Mouse (Mus musculus): ENCODE measurements around the gene Blvrb.

Blvrb gene

DNA sequence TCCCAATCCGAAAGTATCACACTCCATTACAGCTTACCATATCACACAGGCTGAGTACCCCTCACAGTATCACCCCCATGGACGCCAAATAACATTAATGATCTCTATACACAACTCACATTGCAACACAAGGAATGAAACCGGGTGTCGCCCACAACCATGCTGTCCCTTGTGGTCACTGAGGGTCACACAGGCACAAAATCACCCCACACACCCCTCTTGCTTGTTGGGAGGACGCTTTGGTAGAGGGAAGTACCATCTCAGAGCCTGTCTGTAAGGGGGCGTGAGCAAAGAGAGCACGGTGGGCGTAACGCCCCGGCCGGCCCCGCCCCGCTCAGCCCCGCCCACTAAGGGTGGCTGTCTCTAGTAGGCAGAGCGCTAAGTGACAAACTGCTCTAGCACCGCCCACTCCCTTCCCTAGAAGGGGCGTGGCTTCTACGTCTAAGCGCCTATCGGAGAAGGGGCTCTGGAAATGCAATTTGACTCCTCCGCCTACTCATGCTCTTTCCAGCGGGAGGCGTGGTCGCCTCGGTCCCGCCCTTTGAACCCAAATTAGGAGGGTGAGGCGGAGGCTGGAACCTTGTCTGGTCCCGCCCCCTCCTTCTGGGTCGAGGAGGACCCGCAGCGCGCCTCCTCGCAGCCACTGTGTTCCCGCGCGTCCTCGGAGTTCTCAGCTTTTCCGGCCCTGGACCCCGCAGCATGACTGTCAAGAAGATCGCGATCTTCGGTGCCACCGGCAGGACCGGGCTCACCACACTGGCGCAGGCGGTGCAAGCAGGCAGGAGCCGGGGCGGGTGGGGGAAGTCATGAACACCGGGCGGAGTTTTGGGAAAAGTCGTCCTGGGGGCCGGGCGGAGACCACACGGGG is at the start of gene Blvrb, which contains the start of gene Sptbn4:
TSS of gene Blvrb (plus strand) at position 560 of the 868 bp plus-strand sequence.
TSS of gene Sptbn4 (minus strand) at position 268 of the 868 bp plus-strand sequence.
- DNase-seq (ENCODE audit: low spot score in 2 of 2), result peak; percentile 98 to 100

GRCm38 (mm10) chr7:27400545-27400944 is 47.2 kb upstream of the Blvrb start:
- no peak for DNase-seq (ENCODE audit: low spot score in 2 of 2)

DNA sequence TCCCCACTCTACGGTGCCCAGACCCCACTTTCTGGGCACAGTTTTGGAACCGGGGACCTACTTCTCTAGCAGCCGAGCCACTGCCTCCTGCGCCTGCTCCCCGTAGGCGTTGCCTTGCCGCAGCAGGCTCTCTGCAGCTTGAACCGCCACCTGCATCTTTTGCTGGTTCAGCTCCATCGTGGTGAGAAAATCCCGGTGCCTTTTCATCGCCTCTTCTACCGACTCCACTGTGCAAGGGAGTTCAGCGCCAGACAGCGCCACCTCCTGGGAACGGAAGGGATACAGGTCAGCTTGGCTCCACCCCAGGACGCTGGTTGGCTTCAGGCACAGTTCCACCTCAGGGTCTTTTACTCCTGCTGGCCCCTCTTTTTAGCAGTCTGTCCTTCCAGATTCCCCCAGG is 45.1 kb upstream of the Blvrb start:
- DNase-seq (ENCODE audit: low spot score in 2 of 2), result peak; percentile 53 to 82

DNA sequence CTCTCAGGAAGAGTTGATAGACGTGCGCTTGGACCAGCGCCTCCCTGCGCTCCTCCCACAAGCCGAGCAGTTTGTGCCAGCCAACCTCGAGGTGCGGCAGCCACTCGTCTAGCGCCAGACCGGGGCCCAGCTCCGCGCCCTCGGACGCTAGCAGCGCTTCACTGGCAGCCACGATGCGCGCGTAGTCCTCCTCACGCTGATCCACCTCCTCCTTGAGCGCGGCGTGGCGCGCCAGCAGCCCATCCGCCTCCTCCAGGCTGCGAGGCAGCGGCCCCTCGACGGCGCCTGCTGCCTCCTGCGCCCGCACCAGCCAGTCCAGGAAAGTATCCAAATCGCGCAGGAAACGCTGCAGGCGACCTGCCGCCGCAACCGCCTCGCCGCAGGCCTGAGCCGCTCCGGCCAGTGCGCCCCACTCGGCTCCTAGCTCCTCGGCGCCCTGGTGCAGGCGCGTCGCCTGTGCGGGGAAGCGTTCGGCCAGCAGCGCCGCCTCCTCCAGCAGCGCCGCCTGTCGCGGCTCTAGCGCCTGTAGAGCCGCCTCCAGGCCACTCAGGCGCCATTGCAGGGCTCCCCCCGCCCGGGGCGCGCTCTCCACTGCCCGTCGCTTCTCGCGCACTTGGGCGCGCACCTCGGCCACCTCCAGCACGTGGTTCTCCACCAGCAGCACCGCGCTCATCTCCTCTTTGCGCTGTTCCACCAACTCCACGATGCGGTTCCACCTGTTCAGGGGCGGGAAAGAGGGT is 43.4 kb upstream of the Blvrb start:
- DNase-seq (ENCODE audit: low spot score in 2 of 2), result no peak

GRCm38 (mm10) chr7:27406481-27406880 is 41.3 kb upstream of the Blvrb start:
- no peak for DNase-seq (ENCODE audit: low spot score in 2 of 2)

DNA sequence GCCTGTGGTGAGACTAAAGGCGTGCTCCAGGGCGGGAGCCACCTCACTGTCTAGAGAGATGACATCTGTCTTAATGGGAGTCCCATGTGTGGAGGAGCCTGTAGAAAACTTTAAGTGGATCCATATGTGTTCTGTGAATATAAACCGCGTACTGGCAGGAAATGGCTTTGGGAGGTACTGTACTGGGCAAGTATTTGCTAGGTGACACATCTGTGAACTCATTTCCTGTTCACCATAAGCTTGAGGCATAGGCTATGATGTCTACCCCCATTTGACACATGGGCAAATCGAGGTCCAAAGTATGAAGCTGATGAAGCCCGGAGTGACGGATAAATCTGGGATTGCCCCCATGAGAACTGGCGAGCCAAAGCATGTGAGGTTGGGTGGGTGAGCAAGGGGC is 40.0 kb upstream of the Blvrb start:
- no peak for DNase-seq (ENCODE audit: low spot score in 2 of 2)

DNA sequence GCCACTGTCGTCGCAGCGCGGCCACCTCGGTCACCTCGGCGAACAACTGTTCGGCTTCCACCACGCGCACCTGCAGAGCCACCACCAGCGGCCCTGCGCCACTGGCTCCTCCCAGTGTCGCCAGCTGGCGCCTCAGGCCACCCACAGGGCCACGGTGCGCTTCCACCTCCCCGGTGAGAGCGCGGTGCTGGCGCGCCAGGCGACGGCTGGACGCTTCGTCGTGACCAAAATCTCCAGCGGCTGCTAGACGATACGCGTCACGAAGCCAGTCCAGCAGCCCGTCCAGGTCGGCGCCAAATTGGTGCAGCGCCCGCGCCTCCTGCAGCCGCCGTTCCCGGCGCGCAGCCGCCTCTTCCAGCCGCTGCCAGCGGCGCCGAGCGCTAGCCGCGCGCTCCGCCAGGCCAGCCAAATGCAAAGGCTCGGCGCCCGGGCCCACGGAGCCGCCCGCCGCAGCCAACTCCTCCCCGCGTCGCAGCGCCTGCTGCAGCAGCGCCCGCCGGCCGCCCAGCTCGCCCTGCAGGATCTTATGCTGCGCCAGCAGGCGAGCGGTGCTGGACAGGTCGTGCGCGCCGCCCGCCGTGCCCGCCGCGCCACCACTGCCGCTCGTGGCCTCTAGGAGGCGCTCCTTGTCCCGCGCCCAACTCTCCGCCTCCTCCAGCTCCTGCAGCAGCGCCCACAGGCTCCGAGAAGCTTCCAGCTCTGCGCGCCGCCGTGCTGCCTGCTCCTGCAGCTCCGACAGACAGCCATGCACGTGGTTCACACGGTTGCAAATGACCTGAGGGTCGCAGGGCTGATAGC is 39.2 kb upstream of the Blvrb start:
- peak; percentile 66 to 88 for DNase-seq (ENCODE audit: low spot score in 2 of 2)

- no peak for DNase-seq (ENCODE audit: low spot score in 2 of 2)
Observed at GRCm38 (mm10) chr7:27417151-27417550, 30.6 kb upstream of the Blvrb start.

- no peak for DNase-seq (ENCODE audit: low spot score in 2 of 2)
Observed at GRCm38 (mm10) chr7:27419101-27419500, 28.7 kb upstream of the Blvrb start.

GRCm38 (mm10) chr7:27423556-27424326 is 24.0 kb upstream of the Blvrb start:
- DNase-seq (ENCODE audit: low spot score in 2 of 2), result no peak

DNA sequence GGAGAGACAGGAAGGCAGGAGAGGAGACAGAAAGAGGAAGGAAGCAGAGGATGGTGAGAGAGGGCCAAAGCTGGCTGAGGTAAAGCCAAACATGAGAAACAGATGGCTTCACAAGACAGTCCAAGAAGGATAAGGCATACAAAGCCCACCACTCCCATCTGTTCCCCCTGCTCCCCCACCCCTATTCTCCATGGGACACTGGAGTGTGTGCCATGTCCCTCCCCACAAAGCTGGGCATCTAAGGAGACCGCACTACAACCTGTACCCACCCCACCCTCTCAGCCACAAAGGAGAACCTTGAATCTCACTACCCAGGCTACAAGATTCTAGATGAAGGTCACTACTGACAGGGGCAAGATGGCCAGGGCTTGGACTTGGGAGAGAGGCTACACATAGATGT is 20.4 kb upstream of the Blvrb start:
- no peak for DNase-seq (ENCODE audit: low spot score in 2 of 2)

DNA sequence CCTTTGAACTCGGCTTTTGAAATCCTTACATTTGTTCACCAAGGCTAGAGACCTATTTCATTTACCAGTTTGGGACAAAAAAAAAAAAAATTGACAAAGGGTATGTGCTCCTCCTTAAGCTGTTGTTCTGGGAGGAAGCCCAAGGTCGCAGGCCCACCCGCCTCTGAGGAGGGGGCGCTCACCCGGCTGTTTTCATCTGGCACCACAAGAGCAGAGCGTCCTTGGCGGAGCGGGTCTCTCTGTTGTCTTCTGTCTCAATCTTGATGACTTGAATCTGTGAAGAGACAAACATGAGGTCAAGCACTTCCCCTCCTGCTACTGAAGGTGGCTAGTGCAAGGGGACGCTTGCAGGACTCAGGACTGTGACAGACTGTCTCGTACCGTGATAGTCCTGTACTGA is 19.8 kb upstream of the Blvrb start:
- DNase-seq (ENCODE audit: low spot score in 2 of 2), result no peak

DNA sequence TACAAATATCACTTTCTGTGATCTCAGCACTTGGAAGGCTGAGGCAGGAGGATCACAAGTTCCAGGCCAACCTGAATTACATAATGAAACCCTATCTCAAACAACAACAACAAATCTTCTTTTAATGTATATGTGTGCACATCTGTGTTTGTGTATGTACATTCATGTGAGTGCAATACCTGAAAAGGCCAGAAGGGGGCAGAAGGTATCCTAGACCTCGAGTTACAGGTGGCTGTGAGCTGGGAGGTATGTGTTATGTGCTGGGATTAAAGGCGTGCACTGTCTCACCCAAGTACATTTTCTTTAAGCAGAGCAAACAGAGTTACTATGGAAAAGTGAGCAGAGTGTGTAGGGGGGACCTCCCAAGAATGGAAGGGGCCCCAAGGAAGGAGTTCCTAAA is 18.6 kb upstream of the Blvrb start:
- no peak for DNase-seq (ENCODE audit: low spot score in 2 of 2)

- DNase-seq (ENCODE audit: low spot score in 2 of 2), result no peak
Observed at GRCm38 (mm10) chr7:27433349-27433748, 14.4 kb upstream of the Blvrb start.

GRCm38 (mm10) chr7:27433794-27434193 is 14.0 kb upstream of the Blvrb start:
- no peak for DNase-seq (ENCODE audit: low spot score in 2 of 2)

DNA sequence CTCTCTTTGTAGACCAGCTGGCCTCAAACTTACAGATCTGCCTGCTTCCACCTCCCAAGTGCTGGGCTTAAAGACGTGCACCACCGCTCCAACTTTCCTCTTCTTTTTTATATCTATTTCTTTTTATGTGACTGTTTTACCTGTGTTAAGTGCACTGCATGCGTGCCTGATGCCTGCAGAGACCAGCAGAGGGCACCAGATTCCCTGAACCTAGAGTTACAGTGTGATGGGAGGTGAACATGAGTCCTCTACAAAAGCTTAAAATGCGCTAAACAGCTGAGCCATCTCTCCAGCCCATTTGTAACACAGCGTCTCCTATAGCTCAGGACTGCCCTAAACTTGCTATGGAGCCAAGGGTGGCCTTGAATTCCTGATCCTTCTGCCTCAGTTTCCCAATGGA is 10.2 kb upstream of the Blvrb start:
- DNase-seq (ENCODE audit: low spot score in 2 of 2), result peak in 1 of 2 experiments; percentile 44

GRCm38 (mm10) chr7:27440014-27440413 is 7.8 kb upstream of the Blvrb start:
- no peak for DNase-seq (ENCODE audit: low spot score in 2 of 2)

- no peak for DNase-seq (ENCODE audit: low spot score in 2 of 2)
Observed at GRCm38 (mm10) chr7:27446051-27446450, 1.7 kb upstream of the Blvrb start.

DNA sequence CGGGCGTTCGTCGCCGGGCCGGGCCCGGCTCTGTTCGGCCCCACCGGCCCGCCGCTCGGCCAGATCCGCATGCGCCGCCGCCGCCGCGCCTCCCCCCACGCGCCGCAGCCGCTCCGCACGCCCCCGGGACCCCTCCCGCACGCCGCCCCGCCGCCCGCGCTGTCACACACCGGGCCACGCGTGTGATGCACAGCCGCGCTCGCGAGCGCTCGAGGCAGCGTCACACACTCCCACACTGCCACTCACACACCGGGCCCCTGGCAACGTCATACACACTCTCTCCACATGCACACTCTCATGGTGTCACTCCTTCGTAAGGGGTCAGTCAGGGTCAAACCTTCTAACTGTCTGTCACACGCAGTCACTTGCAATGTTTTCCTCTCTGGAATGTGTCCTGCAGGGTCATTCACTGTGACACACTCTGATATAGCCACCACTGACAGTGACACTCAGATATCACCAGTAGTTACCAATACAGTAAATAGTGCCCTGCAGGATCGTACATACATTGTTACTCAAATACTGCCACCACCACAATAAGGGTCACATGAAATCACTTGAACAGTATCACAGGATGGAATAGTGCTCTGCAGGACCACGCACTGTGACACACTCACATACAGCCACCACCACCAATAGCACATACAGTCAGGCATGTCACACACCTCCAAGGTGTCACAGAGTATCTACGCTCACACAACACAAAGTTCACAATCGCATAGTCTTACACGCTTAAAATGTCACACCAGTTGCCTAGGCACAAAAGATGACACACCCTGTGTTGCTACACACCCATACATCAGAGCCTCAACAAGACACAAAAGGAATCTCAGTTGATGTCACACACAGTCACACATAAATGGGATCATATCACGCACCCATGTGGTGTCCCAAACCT is 1.0 kb upstream of the Blvrb start:
- no peak for DNase-seq (ENCODE audit: low spot score in 2 of 2)
